Mouse (Mus musculus) embryonic stem cell, embryonic (primary cell): ENCODE data around the gene Osgepl1.

Source experiments
- CTCF ChIA-PET, 4 experiments: fragments of 300-600 bp in 2 of 4; fragments of 350-600 bp in 2 of 4; sonication (Branson Sonifier 250); formaldehyde crosslinking; loops; one replicate each; lab custom pipeline; 2022; ENCODE audit warnings: inconsistent platforms in 2 of 4; lab: Charles Lee
- POLR2A ChIA-PET, 4 experiments: fragments of 300-600 bp in 2 of 4; fragments of 350-600 bp in 2 of 4; sonication (Branson Sonifier 250); formaldehyde crosslinking; loops; one replicate each; lab custom pipeline; 2022; ENCODE audit warnings: antibody characterized with exemption in 4 of 4, inconsistent platforms in 1 of 4; lab: Charles Lee

Gene Osgepl1

GRCm38 (mm10) chr1:53352327-53353261, 39.2 kb downstream of the Osgepl1 start, which contains the start of the genes Asdurf, Gm28551 and Asnsd1:
Gene Asdurf (minus strand): TSS chr1:53352619.
Gene Gm28551 (minus strand): TSS chr1:53352667.
Gene Asnsd1 (minus strand): TSS chr1:53352752.
- ChIA-PET CTCF (no interaction called here), POLR2A (interaction anchor here in 3 of 4 experiments (0.7 to 1.9 kb wide), 4 partner anchors 56 to 898 kb away, joined by 3 to 6 read pairs (median 5); partner anchors contain the start of genes Gm28778 (in 3 of the 3), Ormdl1 (in 3 of the 3), Pms1 (in 3 of the 3) and Ccdc150 (in 1 of the 3))

- CTCF ChIA-PET: no interaction called here
Observed at GRCm38 (mm10) chr1:53358988-53359387, 45.6 kb downstream of the Osgepl1 start.

More at GRCm38 (mm10) chr1:53358988-53359387, 45.6 kb downstream of the Osgepl1 start:
- POLR2A ChIA-PET: no interaction called here
